Mouse (Mus musculus) gastrocnemius, adult 2 months (tissue): ENCODE results near the gene Cd69. TPM values are rescaled to one million over a fixed set of nuclear protein-coding genes. Genes with fewer than 3 reads are reported as not detected.

Source experiments
- DNase-seq: peaks from one replicate; pipeline ENCODE4 v3.0.0; 2022
- H3K27ac ChIP-seq: fragments of 200-600 bp; 2 replicates; pipeline ENCODE4 v1.8.1; 2022; ENCODE audit warnings: mild to moderate bottlenecking
- H3K4me3 ChIP-seq: fragments of 200-600 bp; 2 replicates; pipeline ENCODE4 v1.8.1; 2022; ENCODE audit warnings: mild to moderate bottlenecking, moderate library complexity
- CTCF ChIP-seq: fragments of 200-600 bp; IDR thresholded peaks from 2 replicates; pipeline ENCODE4 v1.8.1; 2022; ENCODE audit warnings: antibody characterized with exemption, mild to moderate bottlenecking, moderate library complexity
- intact Hi-C: fragments of 180-260 bp; cut with DNase I; formaldehyde crosslinking; loops from one replicate; pipeline ENCODE4 v1.15.1; 2025
- long read RNA-seq, 2 experiments: library from polyadenylated mRNA; stranded (forward); transcript quantifications; one replicate each; pipeline ENCODE4 v2.0.0; 2021
- total RNA-seq, 2 experiments: library from RNA; stranded (reverse); gene quantifications; 2 replicates each; pipeline ENCODE4 v1.2.3; 2021

Gene Cd69
- total RNA-seq = not detected
- long read RNA-seq, experiment 1 = 0 reads
- long read RNA-seq, experiment 2 = 0 reads

- Histone ChIP-seq H3K27ac (no peak within 1 kb of the TSS), H3K4me3 (no peak within 1 kb of the TSS)
- no peak for TF ChIP-seq CTCF
- intact Hi-C loops = no loop called here
- no peak for DNase-seq
These were observed at the start of gene Cd69 for GRCm38 (mm10) chr6:129275220-129275619. Gene Cd69 (minus strand): TSS chr6:129275436.

- DNase-seq = no peak
- H3K27ac ChIP-seq = no peak overlapping the region
- no peak overlapping the region for H3K4me3 ChIP-seq
- no peak for TF ChIP-seq CTCF
- intact Hi-C loops = no loop called here
These were observed 44.1 kb upstream of the Cd69 start for GRCm38 (mm10) chr6:129319331-129319730.

GRCm38 (mm10) chr6:129318395-129318794 is 43.2 kb upstream of the Cd69 start:
- no peak for TF ChIP-seq CTCF
- intact Hi-C loops = no loop called here
- DNase-seq = no peak

GRCm38 (mm10) chr6:129316463-129316862 is 41.2 kb upstream of the Cd69 start:
- DNase-seq = no peak
- TF ChIP-seq CTCF = no peak
- no peak overlapping the region for H3K27ac ChIP-seq
- H3K4me3 ChIP-seq = no peak overlapping the region
- intact Hi-C loops = no loop called here

More at GRCm38 (mm10) chr6:129318395-129318794, 43.2 kb upstream of the Cd69 start:
- Histone ChIP-seq H3K27ac (no peak overlapping the region), H3K4me3 (no peak overlapping the region)

GRCm38 (mm10) chr6:129315698-129316097 is 40.5 kb upstream of the Cd69 start:
- intact Hi-C loops = no loop called here
- Histone ChIP-seq H3K27ac (no peak overlapping the region), H3K4me3 (no peak overlapping the region)
- no peak for DNase-seq
- TF ChIP-seq CTCF = no peak

GRCm38 (mm10) chr6:129314655-129315168 is 39.5 kb upstream of the Cd69 start:
- H3K27ac ChIP-seq = no peak overlapping the region
- TF ChIP-seq CTCF = no peak
- DNase-seq = no peak
- intact Hi-C loops = no loop called here
- no peak overlapping the region for H3K4me3 ChIP-seq

GRCm38 (mm10) chr6:129312499-129312898 is 37.3 kb upstream of the Cd69 start:
- no peak overlapping the region for H3K27ac ChIP-seq
- TF ChIP-seq CTCF = no peak
- intact Hi-C loops = no loop called here
- DNase-seq = no peak
- no peak overlapping the region for H3K4me3 ChIP-seq

- no peak for DNase-seq
- TF ChIP-seq CTCF = no peak
- intact Hi-C loops = no loop called here
- Histone ChIP-seq H3K27ac (no peak overlapping the region), H3K4me3 (no peak overlapping the region)
These were observed 28.9 kb upstream of the Cd69 start for GRCm38 (mm10) chr6:129304180-129304579.

- TF ChIP-seq CTCF = no peak
- intact Hi-C loops = no loop called here
- no peak overlapping the region for H3K27ac ChIP-seq
- no peak overlapping the region for H3K4me3 ChIP-seq
- no peak for DNase-seq
These were observed 13.5 kb upstream of the Cd69 start for GRCm38 (mm10) chr6:129288708-129289107.

- Histone ChIP-seq H3K27ac (no peak overlapping the region), H3K4me3 (no peak overlapping the region)
- DNase-seq = no peak
- TF ChIP-seq CTCF = no peak
- intact Hi-C loops = no loop called here
These were observed 9.3 kb upstream of the Cd69 start for GRCm38 (mm10) chr6:129284384-129285104.

GRCm38 (mm10) chr6:129283271-129283670 is 8.0 kb upstream of the Cd69 start:
- DNase-seq = no peak
- intact Hi-C loops = no loop called here
- H3K4me3 ChIP-seq = no peak overlapping the region
- no peak overlapping the region for H3K27ac ChIP-seq
- no peak for TF ChIP-seq CTCF

- Histone ChIP-seq H3K27ac (no peak overlapping the region), H3K4me3 (no peak overlapping the region)
- no peak for DNase-seq
- intact Hi-C loops = no loop called here
- no peak for TF ChIP-seq CTCF
These were observed 1.2 kb upstream of the Cd69 start for GRCm38 (mm10) chr6:129276483-129276882.

GRCm38 (mm10) chr6:129275624-129276203 is 478 bp upstream of the Cd69 start:
- intact Hi-C loops = no loop called here
- Histone ChIP-seq H3K4me3 (no peak overlapping the region), H3K27ac (no peak overlapping the region)
- TF ChIP-seq CTCF = no peak
- DNase-seq = no peak

- Histone ChIP-seq H3K4me3 (no peak overlapping the region), H3K27ac (no peak overlapping the region)
- DNase-seq = no peak
- TF ChIP-seq CTCF = no peak
- intact Hi-C loops = no loop called here
These were observed 760 bp downstream of the Cd69 start for GRCm38 (mm10) chr6:129274476-129274875.
